In the genomic region with DNA sequence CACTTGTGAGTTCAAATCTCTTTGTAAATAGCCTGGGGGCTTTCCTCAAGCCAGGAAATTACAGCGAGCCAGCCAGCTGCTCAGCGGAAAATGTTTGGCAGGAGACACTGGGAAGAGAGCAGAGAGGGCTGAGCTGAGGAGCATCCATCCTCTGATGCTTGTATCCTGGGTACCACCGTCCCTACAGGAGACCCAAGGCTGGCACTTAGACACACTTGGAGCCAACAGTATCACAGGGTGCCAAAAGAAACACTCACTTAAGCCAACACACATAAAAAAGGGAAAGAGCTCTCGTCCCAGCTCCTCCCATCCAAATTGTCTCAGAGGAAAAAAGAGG, we compare ENCODE assay signal across 9 mouse cellular contexts. TPM values are rescaled to one million over a fixed set of nuclear protein-coding genes. Genes with fewer than 3 reads are reported as not detected.
DNase-seq lines count a peak whose midpoint lies in the region; ATAC-seq lines count a peak whose summit lies in the region.
"Had no signal": no experiment of that assay in that cellular context is flagged by ENCODE, and none has a peak within 500 bp of the region (broad histone marks: within the 10 kb centered on the region; RNA-seq: fewer than 3 reads in every experiment).

No protein-coding gene starts in this region.

- peak overlapping the region; percentile 45 for H3K4me3 ChIP-seq in heart, embryonic 13.5 days
- peak overlapping the region; percentile 39 for H3K4me3 ChIP-seq in forebrain, embryonic 14.5 days (ENCODE audit: low read depth, low read length)
- peak overlapping the region; percentile 45 for H3K4me3 ChIP-seq in midbrain, embryonic 11.5 days (ENCODE audit: low read depth, low read length)
- H3K4me3 ChIP-seq: liver, embryonic 15.5 days had no signal

- H3K36me3 ChIP-seq in heart, embryonic 13.5 days: no peaks in the 10 kb centered on the region
- no peaks in the 10 kb centered on the region for H3K36me3 ChIP-seq in forebrain, embryonic 14.5 days (ENCODE audit: control insufficient read depth, insufficient read depth, low read length)
- H3K36me3 ChIP-seq in midbrain, embryonic 11.5 days (ENCODE audit: control insufficient read depth, insufficient read depth, low read length): no peaks in the 10 kb centered on the region
- H3K36me3 ChIP-seq: liver, embryonic 15.5 days had no signal

- no peak overlapping the region for H3K9ac ChIP-seq in heart, embryonic 13.5 days
- peak overlapping the region; percentile 60 for H3K9ac ChIP-seq in forebrain, embryonic 14.5 days (ENCODE audit: low read length)
- peak overlapping the region; percentile 54 for H3K9ac ChIP-seq in midbrain, embryonic 11.5 days (ENCODE audit: low read length)
- H3K9ac ChIP-seq: liver, embryonic 15.5 days had no signal

- no peaks in the 10 kb centered on the region for H3K9me3 ChIP-seq in heart, embryonic 13.5 days
- H3K9me3 ChIP-seq in forebrain, embryonic 14.5 days (replicated peaks; ENCODE audit: control insufficient read depth, low read length): no peaks in the 10 kb centered on the region
- no peaks in the 10 kb centered on the region for H3K9me3 ChIP-seq in midbrain, embryonic 11.5 days (ENCODE audit: control insufficient read depth, low read length)
- H3K9me3 ChIP-seq: liver, embryonic 15.5 days had no signal

- peaks cover 49% of the 10 kb centered on the region for H3K27me3 ChIP-seq in heart, embryonic 13.5 days (replicated peaks)
- no peaks in the 10 kb centered on the region for H3K27me3 ChIP-seq in forebrain, embryonic 14.5 days (replicated peaks; ENCODE audit: control insufficient read depth, insufficient read depth, low read length)
- H3K27me3 ChIP-seq in midbrain, embryonic 11.5 days (ENCODE audit: control insufficient read depth, insufficient read depth, low read length): no peaks in the 10 kb centered on the region

- no peak for DNase-seq in heart, postnatal 10 days
- peak; percentile 24 for DNase-seq in brain, adult 2 months (ENCODE audit: low read depth, low spot score)
- peak; percentile 65 for DNase-seq in forebrain, embryonic 14.5 days (ENCODE audit: low spot score)
- DNase-seq in midbrain, embryonic 11.5 days (ENCODE audit: low spot score, missing footprints): peak; percentile 90
- no peak for DNase-seq in gastrocnemius, adult 18-20 months (ENCODE audit: low spot score)
- no peak for DNase-seq in adrenal gland, adult 8-10 months
- no peak for DNase-seq in right cerebral cortex, postnatal 25 days

- intact Hi-C loops in heart, postnatal 10 days (cut with DNase I): no loop called here

- 4% methylated on average over 4 of the region's 4 CpGs for WGBS in heart, embryonic 13.5 days
- WGBS in forebrain, embryonic 14.5 days: under 1% methylated on average over 4 of the region's 4 CpGs
- 3% methylated on average over 4 of the region's 4 CpGs for WGBS in midbrain, embryonic 11.5 days

- peak overlapping the region; percentile 73 for H3K4me2 ChIP-seq in heart, embryonic 13.5 days
- H3K4me2 ChIP-seq in forebrain, embryonic 14.5 days (ENCODE audit: low read length): peak overlapping the region; percentile 89
- peak overlapping the region; percentile 66 for H3K4me2 ChIP-seq in midbrain, embryonic 11.5 days
- H3K4me2 ChIP-seq: liver, embryonic 15.5 days had no signal

- H3K27ac ChIP-seq in heart, embryonic 13.5 days (replicated peaks): no peak overlapping the region
- no peak overlapping the region for H3K27ac ChIP-seq in forebrain, embryonic 14.5 days (ENCODE audit: low read depth, low read length)
- no peak overlapping the region for H3K27ac ChIP-seq in midbrain, embryonic 11.5 days (ENCODE audit: low read depth, low read length)
- H3K27ac ChIP-seq: liver, embryonic 15.5 days had no signal

- H3K4me1 ChIP-seq in heart, embryonic 13.5 days: peaks cover 7% of the 10 kb centered on the region; the same call in 1 of the 2 replicates
- peaks cover 10% of the 10 kb centered on the region for H3K4me1 ChIP-seq in forebrain, embryonic 14.5 days (ENCODE audit: control insufficient read depth, insufficient read depth, low read length)
- peaks cover 5% of the 10 kb centered on the region; the same call in 1 of the 2 replicates for H3K4me1 ChIP-seq in midbrain, embryonic 11.5 days (ENCODE audit: control insufficient read depth, insufficient read depth, low read length)
- H3K4me1 ChIP-seq: liver, embryonic 15.5 days had no signal

- ATAC-seq in heart, embryonic 13.5 days (ENCODE audit: extremely low read depth, insufficient number of reproducible peaks, low FRiP score, low TSS enrichment): no peak
- ATAC-seq in forebrain, embryonic 14.5 days: no peak
- 0 out of 2 replicates have a peak, but pooled peaks have one; percentile 7 for ATAC-seq in midbrain, embryonic 11.5 days (ENCODE audit: low FRiP score)

RNA-seq across cellular contexts. Expression of a gene that starts 0.8 kb away (rescaled TPM):
- polyA plus RNA-seq in heart, embryonic 13.5 days (2015; fragmentation: Nextera tagmentation; extraction: Ambion mirVana): 0.22 and 0.27 TPM in 2 replicates
- total RNA-seq in heart, postnatal 10 days (2021): not detected
- polyA plus RNA-seq in forebrain, embryonic 14.5 days (2014; fragmentation: Nextera tagmentation; extraction: Ambion mirVana): 6.9 and 10.9 TPM in 2 replicates
- polyA plus RNA-seq in midbrain, embryonic 11.5 days (2014; fragmentation: Nextera tagmentation; extraction: Ambion mirVana): 5.9 and 6.6 TPM in 2 replicates
- under 1 TPM in 1 of 2 experiments, not detected in 1; 0.12 TPM for total RNA-seq in gastrocnemius, adult 18-20 months (2021)
- under 1 TPM in 1 of 4 experiments, not detected in 3; 0.15 TPM for total RNA-seq in adrenal gland, adult 8-10 months (2022)

Comparison
In these comparisons a context has a peak if more than half of its experiments do, and no peak if none do; other contexts are left out.
1. DNase-seq: peak in brain, adult 2 months (single experiment), forebrain, embryonic 14.5 days (single experiment) and midbrain, embryonic 11.5 days (single experiment); none in heart, postnatal 10 days (0 of 2), gastrocnemius, adult 18-20 months (single experiment), adrenal gland, adult 8-10 months (single experiment) and right cerebral cortex, postnatal 25 days (single experiment).
2. Peak in every context shown above with its lines, with median percentiles within 50 percentile points of each other: H3K4me2 ChIP-seq and H3K4me3 ChIP-seq.